Mouse (Mus musculus) naive thymus-derived CD4-positive, alpha-beta T cell, adult 5 months (primary cell): ENCODE results near the gene Eif4e. TPM values are rescaled to one million over a fixed set of nuclear protein-coding genes. Genes with fewer than 3 reads are reported as not detected.

Experiments
- polyA plus RNA-seq: library from polyadenylated mRNA; unstranded; fragments of 100-300 nt; shearing (Covaris generic); gene quantifications from one replicate; pipeline ENCODE4 v1.2.1, GENCODE M21; 2017

Gene Eif4e
- polyA plus RNA-seq = 179 TPM

GRCm38 (mm10) chr3:138526073-138526915 lies at the start of gene Eif4e:
Gene Eif4e, plus strand, starts transcription at chr3:138526179.

GRCm38 (mm10) chr3:138489327-138490033 lies 36.5 kb upstream of the Eif4e start, which contains the start of gene Metap1:
Gene Metap1, minus strand, starts transcription at chr3:138489515.

Other genes with a start within 250 kb of the Eif4e start
- not detected for gene Adh6a, start 212.9 kb upstream of the Eif4e start, polyA plus RNA-seq
- not detected for gene Adh6b, start 184.4 kb upstream of the Eif4e start, polyA plus RNA-seq
- not detected for gene Adh4, start 110.7 kb upstream of the Eif4e start, polyA plus RNA-seq
- gene Adh5, start 83.1 kb upstream of the Eif4e start, polyA plus RNA-seq = 117 TPM
- gene Metap1, start 36.7 kb upstream of the Eif4e start, polyA plus RNA-seq = 34.3 TPM
- 26.7 TPM for gene Tspan5, start 216.0 kb downstream of the Eif4e start, polyA plus RNA-seq